Mouse (Mus musculus) spleen, postnatal 14 days (tissue): ENCODE measurements around the gene 1700020D05Rik.
A peak's percentile ranks its signal among the peaks of the same experiment; 100 is the strongest.

Experiments used
- DNase-seq, 2 experiments: peaks; one replicate each; pipeline ENCODE4 v3.0.0; 2021 to 2022; ENCODE audit warnings: low spot score in 2 of 2

Gene 1700020D05Rik

GRCm38 (mm10) chr19:5475069-5475714 lies 28.4 kb downstream of the 1700020D05Rik start:
- no peak for DNase-seq

GRCm38 (mm10) chr19:5474281-5475068 lies 29.1 kb downstream of the 1700020D05Rik start:
- DNase-seq = no peak

GRCm38 (mm10) chr19:5473720-5474119 lies 29.9 kb downstream of the 1700020D05Rik start, which contains the start of gene Efemp2:
Efemp2 (plus strand) TSS chr19:5473954.
- no peak for DNase-seq

GRCm38 (mm10) chr19:5472857-5473256 lies 30.7 kb downstream of the 1700020D05Rik start:
- DNase-seq = no peak

GRCm38 (mm10) chr19:5471846-5472245 lies 31.7 kb downstream of the 1700020D05Rik start:
- DNase-seq = no peak

- no peak for DNase-seq
Observed at GRCm38 (mm10) chr19:5468374-5468773, 35.2 kb downstream of the 1700020D05Rik start, which contains the start of gene Ctsw. Ctsw (minus strand) TSS chr19:5468507.

- no peak for DNase-seq
Observed at GRCm38 (mm10) chr19:5466916-5467500, 36.6 kb downstream of the 1700020D05Rik start.

GRCm38 (mm10) chr19:5465037-5465436 lies 38.5 kb downstream of the 1700020D05Rik start:
- DNase-seq = no peak

GRCm38 (mm10) chr19:5463791-5464562 lies 39.6 kb downstream of the 1700020D05Rik start:
- DNase-seq = peak in 1 of 2 experiments; percentile 50

GRCm38 (mm10) chr19:5463212-5463611 lies 40.4 kb downstream of the 1700020D05Rik start:
- DNase-seq = no peak

GRCm38 (mm10) chr19:5461411-5461810 lies 42.2 kb downstream of the 1700020D05Rik start:
- DNase-seq = no peak

GRCm38 (mm10) chr19:5460465-5460911 lies 43.1 kb downstream of the 1700020D05Rik start, which contains the start of gene Fibp:
Fibp (plus strand) TSS chr19:5460615.
- peak; percentile 69 to 85 for DNase-seq

GRCm38 (mm10) chr19:5459896-5460295 lies 43.7 kb downstream of the 1700020D05Rik start:
- DNase-seq = no peak

GRCm38 (mm10) chr19:5459019-5459418 lies 44.6 kb downstream of the 1700020D05Rik start:
- DNase-seq = no peak

- no peak for DNase-seq
Observed at GRCm38 (mm10) chr19:5457746-5458442, 45.7 kb downstream of the 1700020D05Rik start, which contains the start of gene Ccdc85b. Ccdc85b (minus strand) TSS chr19:5457894.

GRCm38 (mm10) chr19:5456922-5457745 lies 46.5 kb downstream of the 1700020D05Rik start:
- peak; percentile 78 to 88 for DNase-seq

- DNase-seq = no peak
Observed at GRCm38 (mm10) chr19:5456241-5456921, 47.2 kb downstream of the 1700020D05Rik start.

- DNase-seq = no peak
Observed at GRCm38 (mm10) chr19:5455568-5455967, 48.0 kb downstream of the 1700020D05Rik start.

- DNase-seq = no peak
Observed at GRCm38 (mm10) chr19:5455037-5455436, 48.5 kb downstream of the 1700020D05Rik start.
